Mouse (Mus musculus): ENCODE measurements at regions not wholly inside any gene's neighbourhood (a gene's known extent, or its start where the extent isn't known, plus 50 kb on each side); places are given as distances from the start of the nearest gene placed in this dataset.

DNA sequence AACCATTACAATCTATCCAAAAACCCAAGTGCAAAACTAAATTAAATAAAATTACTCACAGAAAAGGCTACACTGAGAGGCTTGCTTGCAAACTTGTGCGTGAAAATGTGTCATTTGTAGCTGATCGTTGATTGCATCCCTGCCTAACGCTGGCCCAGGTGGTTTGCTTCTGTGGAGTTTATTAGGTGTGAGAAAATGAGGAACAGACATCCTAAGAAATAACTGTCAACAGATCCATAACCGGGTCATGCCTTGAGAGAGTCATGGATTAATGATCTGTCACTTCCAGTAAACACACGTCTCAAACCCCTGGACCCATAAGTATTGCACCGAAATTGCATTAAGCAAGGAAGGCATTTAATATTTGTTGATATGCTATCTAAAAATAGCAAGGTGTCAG, 73.4 kb upstream of the Tmem18 start:
- no peak for DNase-seq (ENCODE audit: extremely low spot score)

- no peak for DNase-seq (ENCODE audit: extremely low spot score)
Observed at GRCm38 (mm10) chr12:30483370-30483769, 100.9 kb upstream of the Tmem18 start.

GRCm38 (mm10) chr12:30473473-30473815, 100.3 kb upstream of the Sntg2 start:
- DNase-seq (ENCODE audit: extremely low spot score): no peak

- DNase-seq (ENCODE audit: extremely low spot score): no peak
Observed at GRCm38 (mm10) chr12:30472743-30473472, 99.7 kb upstream of the Sntg2 start.

GRCm38 (mm10) chr12:30467186-30467585, 94.0 kb upstream of the Sntg2 start:
- DNase-seq (ENCODE audit: extremely low spot score): no peak

GRCm38 (mm10) chr12:30450614-30451013, 77.4 kb upstream of the Sntg2 start:
- DNase-seq (ENCODE audit: extremely low spot score): peak; percentile 12

DNA sequence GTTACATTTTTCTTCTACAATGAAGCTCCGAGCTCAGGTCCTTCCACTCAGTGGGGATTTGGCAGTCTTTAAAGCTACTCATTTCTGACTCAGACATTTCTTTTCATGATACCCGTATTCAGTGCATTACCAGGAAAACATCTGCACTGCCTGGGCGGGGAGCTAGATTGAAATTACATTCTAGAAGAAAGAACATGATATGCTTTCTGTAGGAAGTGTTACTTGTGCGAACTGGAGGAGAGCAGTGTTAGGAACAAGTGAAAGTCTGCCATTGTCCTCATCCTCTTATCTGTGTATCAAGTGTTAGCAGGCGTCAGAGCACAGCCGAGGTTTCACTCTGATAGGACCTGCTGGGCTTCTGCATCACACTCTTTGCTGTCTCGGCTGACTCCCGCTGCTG, 61.7 kb upstream of the Sntg2 start:
- DNase-seq (ENCODE audit: extremely low spot score): no peak

GRCm38 (mm10) chr12:30432861-30433260, 59.7 kb upstream of the Sntg2 start:
- no peak for DNase-seq (ENCODE audit: extremely low spot score)

- DNase-seq (ENCODE audit: extremely low spot score): no peak
Observed at GRCm38 (mm10) chr12:30430641-30431040, 57.5 kb upstream of the Sntg2 start.

DNA sequence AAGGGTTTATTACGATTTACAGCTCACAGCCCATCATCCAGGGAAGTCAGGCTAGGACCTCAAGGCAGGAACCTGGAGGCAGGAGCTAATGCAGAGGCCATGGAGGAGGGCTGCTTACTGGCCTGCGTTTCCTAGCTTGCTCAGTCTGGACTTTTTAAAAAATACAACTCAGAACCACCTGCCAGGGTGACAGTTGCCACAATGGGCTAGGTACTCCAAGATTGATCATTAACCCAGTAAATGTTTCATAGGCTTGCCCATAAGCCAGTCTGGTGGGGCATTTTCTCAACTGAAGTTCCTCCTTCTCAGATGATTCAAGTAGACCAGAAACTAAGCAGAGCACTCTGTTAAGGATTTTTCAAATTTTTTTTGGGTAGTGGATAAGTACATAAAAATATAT, 52.1 kb upstream of the Sntg2 start:
- no peak for DNase-seq (ENCODE audit: extremely low spot score)
